Mouse (Mus musculus): Measurements from ENCODE around the gene Gmfb.

DNA sequence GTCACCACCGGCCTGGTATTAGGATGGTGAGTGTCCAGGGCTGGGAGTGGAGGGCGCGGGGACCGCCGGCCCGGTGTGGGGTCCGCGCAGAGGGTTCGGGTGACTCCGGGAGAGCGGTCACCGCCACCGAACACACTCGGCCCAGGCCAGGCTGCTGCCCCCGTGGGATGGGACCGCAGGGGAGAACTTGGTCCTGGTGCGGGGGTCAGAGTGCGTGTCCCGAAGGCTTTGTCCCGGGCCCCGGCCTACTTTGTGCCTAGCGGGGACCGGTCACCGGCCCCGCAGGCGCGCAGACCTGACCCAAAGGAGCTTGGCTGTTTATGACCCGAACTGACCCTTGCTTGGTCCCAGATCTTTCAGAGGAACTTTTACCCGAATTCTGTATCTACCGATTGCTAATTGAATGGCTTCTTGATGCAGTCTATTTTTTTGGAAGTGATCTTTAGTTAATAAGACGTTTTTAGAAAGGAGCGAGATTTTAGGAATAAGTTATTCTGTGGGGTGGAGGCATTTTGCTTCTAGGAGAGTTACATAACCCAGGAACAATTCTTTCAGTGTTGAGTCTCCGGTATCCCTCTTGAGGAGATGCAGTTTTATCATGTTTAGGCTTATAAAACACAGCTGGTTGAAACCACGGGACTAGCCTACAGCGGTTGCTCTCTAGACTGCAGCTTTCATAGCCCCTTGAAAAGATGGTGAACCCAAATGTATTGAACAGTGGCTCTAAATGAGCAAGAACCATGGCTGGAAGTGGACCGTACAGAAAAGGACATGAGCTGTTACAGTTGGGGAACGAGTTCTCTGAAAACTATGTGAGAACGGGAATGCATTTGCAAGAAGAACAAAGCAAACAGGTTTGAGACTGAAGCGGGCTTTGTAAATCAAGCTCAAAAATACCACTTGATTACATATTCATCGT is 10.6 kb upstream of the Gmfb start:
- no peak for TF ChIP-seq CTCF (IDR thresholded peaks at IDR 0.05; ENCODE audit: low read depth, low read length)
- no peak for TF ChIP-seq EP300 (IDR thresholded peaks at IDR 0.05; ENCODE audit: insufficient read depth, low read depth, low read length)

Data from ES-Bruce4 (cell line).